Mouse (Mus musculus) liver, embryonic 12.5 days (tissue): Measurements from ENCODE around the gene Ptprj. TPM values are rescaled to one million over a fixed set of nuclear protein-coding genes. Genes with fewer than 3 reads are reported as not detected.

Experiments used
- ATAC-seq: fragments of 200-750 bp; cut with Nextera tagmentation; 2 replicates; pipeline ENCODE4 v1.8.0; 2017; ENCODE audit warnings: moderate number of reproducible peaks, mild to moderate bottlenecking, moderate library complexity
- H3K27ac ChIP-seq: fragments of 300-500 bp; sonication (generic); 2 replicates; pipeline ENCODE4 v1.5.1; 2016; ENCODE audit warnings: mild to moderate bottlenecking
- H3K27me3 ChIP-seq: fragments of 300-500 bp; sonication (generic); replicated peaks from 2 replicates; pipeline ENCODE4 v1.6.1; 2016; ENCODE audit warnings: mild to moderate bottlenecking, moderate library complexity
- H3K36me3 ChIP-seq: fragments of 300-500 bp; sonication (generic); 2 replicates; pipeline ENCODE4 v1.6.1; 2016; ENCODE audit warnings: mild to moderate bottlenecking, moderate library complexity
- H3K4me1 ChIP-seq: fragments of 300-500 bp; sonication (generic); 2 replicates; pipeline ENCODE4 v1.6.1; 2016
- H3K4me2 ChIP-seq: fragments of 300-500 bp; sonication (generic); 2 replicates; pipeline ENCODE4 v1.6.1; 2016; ENCODE audit warnings: mild to moderate bottlenecking, moderate library complexity
- H3K4me3 ChIP-seq: fragments of 300-500 bp; sonication (generic); 2 replicates; pipeline ENCODE4 v1.5.1; 2016; ENCODE audit warnings: mild to moderate bottlenecking, moderate library complexity
- H3K9ac ChIP-seq: fragments of 300-500 bp; sonication (generic); 2 replicates; pipeline ENCODE4 v1.6.1; 2016; ENCODE audit warnings: mild to moderate bottlenecking, moderate library complexity
- H3K9me3 ChIP-seq: fragments of 300-500 bp; sonication (generic); replicated peaks from 2 replicates; pipeline ENCODE4 v1.6.1; 2016; ENCODE audit warnings: mild to moderate bottlenecking, moderate library complexity
- WGBS: fragments of 180-500 bp; shearing (Covaris S2); methylation state at CpG from one replicate; pipeline ENCODE4 v1.1.7; 2016; ENCODE audit not compliant: insufficient replicate concordance; 5-methylcytosine and 5-hydroxymethylcytosine counted together
- polyA plus RNA-seq: library from polyadenylated mRNA; unstranded; fragments of >200 nt; fragmentation: Nextera tagmentation; extraction: Ambion mirVana; gene quantifications from 2 replicates; pipeline ENCODE4 v1.2.1, GENCODE M21; 2016

The Ptprj gene
- 3.0 and 3.7 TPM in 2 replicates for polyA plus RNA-seq

- WGBS = under 1% methylated on average over 83 of the region's 100 CpGs
- Histone ChIP-seq H3K4me1 (peaks cover 55% of the 10 kb centered on the region), H3K36me3 (no peaks in the 10 kb centered on the region), H3K4me3 (peak within 1 kb of the TSS; percentile 81), H3K27ac (peak within 1 kb of the TSS; percentile 83), H3K9me3 (no peaks in the 10 kb centered on the region), H3K27me3 (peaks cover 8% of the 10 kb centered on the region; the same call in 1 of the 2 replicates), H3K9ac (peak within 1 kb of the TSS; percentile 93), H3K4me2 (peak within 1 kb of the TSS; percentile 100)
- ATAC-seq = peak; percentile 80
Measured at GRCm38 (mm10) chr2:90580236-90581005, at the start of gene Ptprj. Gene Ptprj (minus strand): TSS chr2:90580647.

- no peaks in the 10 kb centered on the region for H3K36me3 ChIP-seq
Measured at GRCm38 (mm10) chr2:90629552-90629951, 49.1 kb upstream of the Ptprj start.

GRCm38 (mm10) chr2:90628261-90628660 is 47.8 kb upstream of the Ptprj start:
- Histone ChIP-seq H3K27ac (no peak overlapping the region), H3K27me3 (no peaks in the 10 kb centered on the region; the same call in 1 of the 2 replicates), H3K4me1 (peaks cover 2% of the 10 kb centered on the region; the same call in 1 of the 2 replicates), H3K36me3 (no peaks in the 10 kb centered on the region), H3K9ac (no peak overlapping the region), H3K9me3 (no peaks in the 10 kb centered on the region), H3K4me2 (no peak overlapping the region), H3K4me3 (no peak overlapping the region)
- WGBS = 69% methylated on average over 5 of the region's 5 CpGs
- ATAC-seq = no peak

More at GRCm38 (mm10) chr2:90629552-90629951, 49.1 kb upstream of the Ptprj start:
- Histone ChIP-seq H3K27ac (no peak overlapping the region), H3K4me3 (no peak overlapping the region), H3K4me1 (no peaks in the 10 kb centered on the region), H3K27me3 (no peaks in the 10 kb centered on the region; the same call in 1 of the 2 replicates), H3K4me2 (no peak overlapping the region), H3K9me3 (no peaks in the 10 kb centered on the region), H3K9ac (no peak overlapping the region)
- WGBS = 49% methylated on average over 2 of the region's 2 CpGs
- no peak for ATAC-seq

GRCm38 (mm10) chr2:90624920-90625319 is 44.5 kb upstream of the Ptprj start:
- H3K4me1 ChIP-seq = peaks cover 2% of the 10 kb centered on the region; the same call in 1 of the 2 replicates
- no peak overlapping the region for H3K9ac ChIP-seq
- peaks cover 16% of the 10 kb centered on the region for H3K27me3 ChIP-seq
- 19% methylated on average over 6 of the region's 6 CpGs for WGBS
- H3K4me3 ChIP-seq = no peak overlapping the region
- H3K4me2 ChIP-seq = no peak overlapping the region
- no peaks in the 10 kb centered on the region for H3K36me3 ChIP-seq
- no peak overlapping the region for H3K27ac ChIP-seq
- 0 out of 2 replicates have a peak, but pooled peaks have one; percentile 47 for ATAC-seq
- no peaks in the 10 kb centered on the region for H3K9me3 ChIP-seq

- H3K9me3 ChIP-seq = no peaks in the 10 kb centered on the region
- no peak overlapping the region for H3K9ac ChIP-seq
- H3K27me3 ChIP-seq = peaks cover 22% of the 10 kb centered on the region
- no peak overlapping the region for H3K27ac ChIP-seq
- ATAC-seq = no peak
- H3K4me3 ChIP-seq = no peak overlapping the region
- H3K36me3 ChIP-seq = no peaks in the 10 kb centered on the region
- 33% methylated on average over 4 of the region's 4 CpGs for WGBS
- peaks cover 2% of the 10 kb centered on the region; the same call in 1 of the 2 replicates for H3K4me1 ChIP-seq
- H3K4me2 ChIP-seq = no peak overlapping the region
Measured at GRCm38 (mm10) chr2:90624339-90624738, 43.9 kb upstream of the Ptprj start.

GRCm38 (mm10) chr2:90620815-90621214 is 40.4 kb upstream of the Ptprj start:
- no peak overlapping the region for H3K4me2 ChIP-seq
- H3K4me3 ChIP-seq = no peak overlapping the region
- H3K36me3 ChIP-seq = no peaks in the 10 kb centered on the region
- peaks cover 2% of the 10 kb centered on the region; the same call in 1 of the 2 replicates for H3K4me1 ChIP-seq
- H3K9me3 ChIP-seq = no peaks in the 10 kb centered on the region
- ATAC-seq = no peak
- 76% methylated on average over 5 of the region's 5 CpGs for WGBS
- peaks cover 27% of the 10 kb centered on the region for H3K27me3 ChIP-seq
- H3K9ac ChIP-seq = no peak overlapping the region
- H3K27ac ChIP-seq = no peak overlapping the region

- H3K4me1 ChIP-seq = peaks cover 2% of the 10 kb centered on the region; the same call in 1 of the 2 replicates
- ATAC-seq = no peak
- H3K4me3 ChIP-seq = no peak overlapping the region
- H3K27ac ChIP-seq = no peak overlapping the region
- peaks cover 27% of the 10 kb centered on the region for H3K27me3 ChIP-seq
- no peaks in the 10 kb centered on the region for H3K9me3 ChIP-seq
- no peak overlapping the region for H3K4me2 ChIP-seq
- H3K36me3 ChIP-seq = no peaks in the 10 kb centered on the region
- 35% methylated on average over 2 of the region's 2 CpGs for WGBS
- H3K9ac ChIP-seq = no peak overlapping the region
Measured at GRCm38 (mm10) chr2:90619648-90620047, 39.2 kb upstream of the Ptprj start.

GRCm38 (mm10) chr2:90614651-90615171 is 34.3 kb upstream of the Ptprj start:
- peaks cover 12% of the 10 kb centered on the region for H3K4me1 ChIP-seq
- H3K27ac ChIP-seq = no peak overlapping the region
- WGBS = 77% methylated on average over 14 of the region's 14 CpGs
- H3K27me3 ChIP-seq = peaks cover 9% of the 10 kb centered on the region; the same call in 1 of the 2 replicates
- H3K36me3 ChIP-seq = no peaks in the 10 kb centered on the region
- H3K9ac ChIP-seq = no peak overlapping the region
- no peak overlapping the region for H3K4me2 ChIP-seq
- ATAC-seq = no peak
- H3K4me3 ChIP-seq = no peak overlapping the region
- no peaks in the 10 kb centered on the region for H3K9me3 ChIP-seq

GRCm38 (mm10) chr2:90613591-90613990 is 33.1 kb upstream of the Ptprj start:
- Histone ChIP-seq H3K4me2 (no peak overlapping the region), H3K36me3 (no peaks in the 10 kb centered on the region), H3K4me3 (no peak overlapping the region), H3K27ac (no peak overlapping the region), H3K27me3 (0 out of 2 replicates have a peak, but pooled peaks cover 5% of the 10 kb centered on the region), H3K9ac (no peak overlapping the region), H3K9me3 (no peaks in the 10 kb centered on the region), H3K4me1 (peaks cover 12% of the 10 kb centered on the region)
- WGBS = 65% methylated on average over 3 of the region's 3 CpGs
- no peak for ATAC-seq

GRCm38 (mm10) chr2:90613006-90613405 is 32.6 kb upstream of the Ptprj start:
- no peaks in the 10 kb centered on the region for H3K36me3 ChIP-seq
- peaks cover 12% of the 10 kb centered on the region for H3K4me1 ChIP-seq
- no peak for ATAC-seq
- no peak overlapping the region for H3K4me3 ChIP-seq
- H3K9ac ChIP-seq = no peak overlapping the region
- no peak overlapping the region for H3K4me2 ChIP-seq
- no peaks in the 10 kb centered on the region for H3K9me3 ChIP-seq
- 69% methylated on average over 2 of the region's 2 CpGs for WGBS
- H3K27ac ChIP-seq = no peak overlapping the region
- no peaks in the 10 kb centered on the region for H3K27me3 ChIP-seq

GRCm38 (mm10) chr2:90611959-90612571 is 31.6 kb upstream of the Ptprj start:
- ATAC-seq = peak; percentile 91
- Histone ChIP-seq H3K9ac (no peak overlapping the region), H3K36me3 (no peaks in the 10 kb centered on the region), H3K4me1 (peaks cover 12% of the 10 kb centered on the region), H3K4me3 (no peak overlapping the region), H3K4me2 (0 out of 2 replicates have a peak overlapping the region, but pooled peaks have one; percentile 1), H3K27me3 (no peaks in the 10 kb centered on the region), H3K27ac (0 out of 2 replicates have a peak overlapping the region, but pooled peaks have one; percentile 15), H3K9me3 (no peaks in the 10 kb centered on the region)
- WGBS = 48% methylated on average over 10 of the region's 10 CpGs

- H3K4me3 ChIP-seq = no peak overlapping the region
- H3K9ac ChIP-seq = no peak overlapping the region
- 82% methylated on average over 3 of the region's 3 CpGs for WGBS
- no peak overlapping the region for H3K4me2 ChIP-seq
- no peaks in the 10 kb centered on the region for H3K27me3 ChIP-seq
- H3K36me3 ChIP-seq = no peaks in the 10 kb centered on the region
- H3K27ac ChIP-seq = no peak overlapping the region
- ATAC-seq = no peak
- H3K9me3 ChIP-seq = no peaks in the 10 kb centered on the region
- H3K4me1 ChIP-seq = no peaks in the 10 kb centered on the region
Measured at GRCm38 (mm10) chr2:90601056-90601455, 20.6 kb upstream of the Ptprj start.
